Mouse (Mus musculus): ENCODE results near the gene Phpt1.
"Not testable (repeated sequence)": the region's sequence is repeated elsewhere in the genome, so short reads cannot be mapped to it uniquely, and the experiment has no call there.

The Phpt1 gene

DNA sequence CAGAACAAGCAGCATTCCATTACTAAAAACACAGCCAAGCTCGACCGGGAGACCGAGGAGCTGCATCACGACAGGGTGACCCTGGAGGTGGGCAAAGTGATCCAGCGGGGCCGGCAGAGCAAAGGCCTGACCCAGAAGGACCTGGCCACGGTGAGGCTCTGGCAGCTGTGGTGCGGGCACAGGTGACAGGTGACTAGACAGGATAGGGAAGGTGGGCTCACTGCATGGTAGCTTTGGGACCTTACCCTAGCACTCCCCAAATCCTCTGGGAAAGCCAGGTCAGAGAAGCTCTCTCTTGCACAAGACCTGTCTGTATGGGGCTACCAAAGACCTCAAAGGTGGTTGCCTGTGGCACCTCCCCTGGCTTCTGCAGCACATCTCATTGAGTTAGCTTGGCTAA is 14.5 kb downstream of the Phpt1 start:
- no peak for DNase-seq (ENCODE audit: low spot score in 2 of 2)

DNA sequence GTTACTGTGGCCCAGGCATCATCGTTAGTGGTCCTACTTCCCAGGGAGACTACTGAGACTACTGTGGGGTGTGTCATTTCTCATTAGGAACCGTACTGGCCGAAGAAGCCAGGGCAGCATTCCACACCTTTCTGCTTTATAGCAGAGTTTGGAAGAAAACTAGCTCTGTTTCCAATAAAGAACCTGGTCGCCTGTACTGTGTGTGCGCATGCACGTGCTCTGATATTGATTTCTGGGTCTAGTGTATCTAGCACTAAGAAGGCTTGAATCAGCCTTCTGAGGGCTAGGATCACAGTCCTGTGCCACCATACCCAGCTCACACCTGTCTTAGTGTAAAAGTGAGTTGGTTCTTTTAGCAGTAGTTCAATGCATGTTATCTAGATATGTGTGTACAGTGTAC is 16.2 kb downstream of the Phpt1 start:
- DNase-seq (ENCODE audit: low spot score in 2 of 2) = no peak

DNA sequence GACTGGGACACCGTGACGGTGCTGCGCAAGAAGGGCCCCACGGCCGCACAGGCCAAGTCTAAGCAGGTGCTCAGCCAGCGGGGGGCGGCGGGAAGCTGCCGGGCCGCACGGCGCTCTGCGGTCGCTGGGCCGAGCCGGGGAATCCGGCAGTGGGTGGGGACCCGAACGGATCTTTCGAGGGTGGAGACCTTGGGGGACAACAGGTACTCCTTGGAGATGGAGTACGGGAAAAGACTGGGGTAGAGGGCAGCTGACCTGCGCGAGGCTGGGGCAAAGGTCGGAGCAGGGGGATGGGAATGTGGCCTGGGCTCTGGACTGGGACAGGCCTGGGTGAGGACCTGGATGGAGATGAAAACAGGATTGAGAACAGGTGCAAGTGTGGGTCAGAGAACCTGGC is 17.1 kb downstream of the Phpt1 start:
- no peak for DNase-seq (ENCODE audit: low spot score in 2 of 2)

DNA sequence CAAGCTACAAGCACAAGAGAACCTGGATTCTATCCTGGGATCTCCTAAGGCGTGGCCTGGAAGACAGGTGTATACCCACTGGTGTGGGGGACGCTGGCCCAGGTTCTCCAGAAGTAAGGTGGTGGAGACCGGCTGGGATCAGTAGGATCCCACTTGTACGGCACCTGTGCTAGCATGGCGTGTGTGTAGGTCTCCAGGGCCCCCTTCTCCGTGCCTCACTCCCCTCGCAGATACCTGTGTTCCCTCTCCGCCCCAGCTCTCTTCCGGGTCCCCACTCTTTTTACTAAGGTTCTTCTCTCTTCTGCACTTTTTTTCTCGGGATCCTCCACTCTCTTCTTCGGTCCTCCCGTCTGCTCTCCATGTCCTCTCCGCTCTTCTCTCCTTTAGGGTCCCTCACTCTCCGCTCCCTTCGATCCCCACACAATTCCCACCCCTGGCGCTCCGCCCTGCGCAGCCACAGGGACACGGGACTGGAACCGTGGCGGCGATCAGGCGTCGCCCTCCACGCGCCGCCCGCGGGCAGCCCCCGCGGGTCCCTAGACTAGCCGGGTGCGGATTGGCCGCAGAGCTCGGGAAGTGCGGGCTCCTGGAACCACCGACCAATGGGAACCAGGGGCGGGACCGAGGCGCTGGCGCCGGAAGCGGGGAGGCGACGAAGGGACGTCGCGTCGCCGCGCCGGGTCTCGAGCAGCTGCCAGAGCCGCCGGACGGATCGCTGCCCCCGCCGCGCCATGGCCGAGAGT is 17.6 kb downstream of the Phpt1 start, which contains the start of gene Edf1:
Gene Edf1, plus strand, starts transcription at position 627 of the 743 bp plus-strand sequence.
- peak; percentile 97 to 98 for DNase-seq (ENCODE audit: low spot score in 2 of 2)

DNA sequence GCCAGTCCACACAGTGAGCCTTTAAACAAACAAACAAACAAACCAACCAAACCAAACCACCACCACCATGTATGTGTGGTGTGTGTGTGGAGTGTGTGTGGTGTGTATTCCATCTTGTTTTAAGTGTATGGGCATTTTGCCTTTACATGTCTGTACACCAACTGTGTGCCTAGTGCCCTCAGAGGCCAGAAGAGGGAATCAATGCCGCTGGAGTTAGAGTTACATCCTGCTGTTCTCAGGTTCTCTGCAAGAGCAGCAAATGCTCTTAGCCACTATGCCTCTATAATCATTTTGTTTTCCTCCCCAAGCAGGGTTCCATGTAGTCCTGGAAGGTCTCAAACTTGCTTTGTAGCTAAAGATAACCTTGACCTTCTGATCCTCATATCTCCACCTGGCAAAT is 18.7 kb downstream of the Phpt1 start:
- no peak for DNase-seq (ENCODE audit: low spot score in 2 of 2)

DNA sequence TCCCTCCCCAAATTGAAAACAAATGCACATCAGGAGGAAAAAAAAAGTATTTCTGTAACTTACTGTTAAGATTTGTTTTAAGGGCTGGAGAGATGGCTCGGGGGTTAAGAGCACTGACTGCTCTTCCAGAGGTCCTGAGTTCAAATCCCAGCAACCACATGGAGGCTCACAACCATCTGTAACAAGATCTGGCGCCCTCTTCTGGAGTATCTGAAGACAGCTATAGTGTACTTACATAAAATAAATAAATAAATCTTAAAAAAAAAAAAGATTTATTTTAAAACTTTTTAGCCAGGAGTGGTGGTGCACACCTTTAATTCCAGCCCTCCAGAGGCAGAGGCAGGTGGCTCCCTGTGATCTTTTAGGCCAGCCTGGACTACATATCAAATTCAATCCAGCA is 19.5 kb downstream of the Phpt1 start:
- not testable (repeated sequence) for DNase-seq (ENCODE audit: low spot score in 2 of 2)

DNA sequence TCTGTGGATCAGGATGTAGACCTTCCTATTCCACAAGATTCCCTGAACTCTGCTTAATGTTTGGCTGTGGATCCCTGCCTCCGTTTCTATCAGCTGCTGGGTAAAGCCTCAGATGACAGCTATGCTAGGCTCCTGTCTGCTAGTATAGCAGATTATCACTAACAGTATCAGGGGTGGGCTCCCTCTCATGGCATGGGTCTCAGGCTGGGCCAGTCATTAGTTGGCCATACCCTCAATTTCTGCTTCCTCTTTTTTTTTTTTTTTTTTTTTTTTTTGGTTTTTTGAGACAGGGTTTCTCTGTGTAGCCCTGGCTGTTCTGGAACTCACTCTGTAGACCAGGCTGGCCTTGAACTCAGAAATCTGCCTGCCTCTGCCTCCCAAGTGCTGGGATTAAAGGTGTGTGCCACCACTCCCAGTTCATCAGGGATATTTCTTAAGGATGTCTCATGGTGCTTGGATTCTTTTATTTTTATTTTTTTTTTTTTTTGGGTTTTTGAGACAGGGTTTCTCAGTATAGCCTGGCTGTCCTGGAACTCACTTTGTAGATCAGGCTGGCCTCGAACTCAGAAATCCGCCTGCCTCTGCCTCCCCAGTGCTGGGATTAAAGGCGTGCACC is 21.7 kb downstream of the Phpt1 start:
- not testable (repeated sequence) for DNase-seq (ENCODE audit: low spot score in 2 of 2)

DNA sequence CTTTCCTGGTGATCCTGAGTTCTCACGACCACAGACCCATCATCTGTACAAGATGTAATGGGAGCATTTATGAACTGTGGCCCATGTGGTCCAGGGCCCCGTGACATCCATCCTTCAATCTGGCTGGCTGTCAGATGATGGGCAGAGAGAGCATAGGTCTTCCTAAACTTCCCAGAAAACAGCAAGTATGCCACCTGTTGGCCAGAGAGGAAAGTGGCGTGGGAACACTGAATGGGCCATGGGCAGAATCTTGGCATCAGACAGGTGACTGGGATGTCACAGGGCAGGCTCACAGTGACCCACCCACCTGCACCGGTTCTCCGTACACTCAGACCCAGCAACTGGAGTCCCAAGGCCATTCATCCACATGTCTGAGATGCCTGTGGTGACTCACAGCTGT is 23.8 kb downstream of the Phpt1 start:
- DNase-seq (ENCODE audit: low spot score in 2 of 2) = peak; percentile 46 to 56

DNA sequence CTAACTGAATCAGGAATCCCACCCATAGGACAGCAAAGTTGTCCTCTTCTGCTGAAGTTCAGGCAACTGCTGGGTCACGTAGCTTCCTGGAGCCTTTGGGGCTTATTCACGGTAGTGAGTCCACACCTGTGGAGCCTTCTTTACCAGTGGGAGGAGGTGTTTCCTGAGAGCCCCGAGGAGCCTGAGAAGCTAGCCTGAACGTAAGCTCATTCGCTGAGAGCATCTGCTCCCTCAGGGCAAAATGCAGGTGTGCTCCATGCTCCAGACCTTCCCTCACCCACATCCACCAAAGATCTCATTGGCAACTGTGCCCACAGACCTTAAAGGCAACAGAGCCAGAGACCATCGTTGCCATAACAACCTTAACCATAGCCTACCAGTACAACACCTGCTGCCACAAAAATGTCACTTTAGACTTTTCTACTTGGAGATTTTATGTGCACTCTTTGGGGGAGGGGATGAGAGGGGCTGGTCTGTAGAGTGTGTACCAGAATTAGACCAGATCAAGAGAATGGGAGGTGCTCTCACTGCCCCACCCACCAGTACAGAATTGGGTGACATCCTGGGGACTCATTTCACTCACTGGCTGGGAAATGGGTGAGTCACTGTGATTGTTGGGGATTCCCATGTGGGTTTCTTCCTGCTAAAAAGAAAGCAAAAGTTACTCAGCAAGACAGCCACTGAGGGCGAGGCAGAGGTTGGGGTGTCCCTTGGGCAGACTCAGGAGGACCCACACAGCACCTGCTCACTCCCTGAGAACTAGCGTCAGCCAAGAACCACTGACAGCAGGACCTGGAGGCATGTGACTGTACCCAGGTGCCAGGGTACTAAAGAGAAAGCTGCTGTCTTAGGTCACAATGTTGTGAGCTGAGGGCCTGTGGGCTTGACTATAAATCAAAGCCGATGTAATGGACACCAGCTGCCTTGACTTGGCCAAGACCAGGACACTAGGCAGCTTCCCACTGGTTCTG is 25.7 kb downstream of the Phpt1 start:
- DNase-seq (ENCODE audit: low spot score in 2 of 2) = no peak

DNA sequence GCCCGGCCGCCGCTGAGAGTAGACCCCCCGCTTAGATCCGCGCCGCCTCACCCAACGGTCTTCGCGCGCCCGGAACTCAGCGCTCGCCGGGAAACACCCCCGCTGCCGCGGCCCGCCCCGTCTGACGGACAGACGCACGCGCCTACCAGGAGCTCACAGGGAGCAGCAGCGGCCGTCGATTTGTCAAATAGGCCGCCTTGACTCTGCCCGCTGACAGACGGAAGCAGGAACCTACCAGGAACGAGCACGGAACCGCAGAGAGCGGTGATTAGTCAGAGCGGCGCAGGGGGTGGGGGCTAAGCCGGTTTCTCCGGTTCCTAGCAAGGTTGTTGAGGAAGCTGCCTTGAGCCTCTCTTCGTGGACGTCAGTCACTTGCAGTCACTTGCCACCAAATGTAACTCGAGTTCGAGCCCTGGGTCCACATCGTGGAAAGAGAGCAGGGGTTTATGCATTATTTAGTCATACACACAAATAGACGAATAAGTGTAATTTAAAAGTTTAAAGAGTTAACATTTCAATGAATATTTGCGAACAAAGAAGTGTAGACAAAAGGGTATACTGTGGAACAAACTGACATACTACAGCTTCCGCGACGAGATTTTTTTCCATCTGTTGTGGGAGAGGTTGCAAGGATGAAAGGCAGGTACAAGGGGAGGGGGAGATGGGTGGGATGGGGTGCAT is 28.1 kb downstream of the Phpt1 start, which contains the start of gene Traf2:
Gene Traf2, minus strand, starts transcription at position 130 of the 681 bp plus-strand sequence.
- DNase-seq (ENCODE audit: low spot score in 2 of 2) = peak; percentile 99 to 100

DNA sequence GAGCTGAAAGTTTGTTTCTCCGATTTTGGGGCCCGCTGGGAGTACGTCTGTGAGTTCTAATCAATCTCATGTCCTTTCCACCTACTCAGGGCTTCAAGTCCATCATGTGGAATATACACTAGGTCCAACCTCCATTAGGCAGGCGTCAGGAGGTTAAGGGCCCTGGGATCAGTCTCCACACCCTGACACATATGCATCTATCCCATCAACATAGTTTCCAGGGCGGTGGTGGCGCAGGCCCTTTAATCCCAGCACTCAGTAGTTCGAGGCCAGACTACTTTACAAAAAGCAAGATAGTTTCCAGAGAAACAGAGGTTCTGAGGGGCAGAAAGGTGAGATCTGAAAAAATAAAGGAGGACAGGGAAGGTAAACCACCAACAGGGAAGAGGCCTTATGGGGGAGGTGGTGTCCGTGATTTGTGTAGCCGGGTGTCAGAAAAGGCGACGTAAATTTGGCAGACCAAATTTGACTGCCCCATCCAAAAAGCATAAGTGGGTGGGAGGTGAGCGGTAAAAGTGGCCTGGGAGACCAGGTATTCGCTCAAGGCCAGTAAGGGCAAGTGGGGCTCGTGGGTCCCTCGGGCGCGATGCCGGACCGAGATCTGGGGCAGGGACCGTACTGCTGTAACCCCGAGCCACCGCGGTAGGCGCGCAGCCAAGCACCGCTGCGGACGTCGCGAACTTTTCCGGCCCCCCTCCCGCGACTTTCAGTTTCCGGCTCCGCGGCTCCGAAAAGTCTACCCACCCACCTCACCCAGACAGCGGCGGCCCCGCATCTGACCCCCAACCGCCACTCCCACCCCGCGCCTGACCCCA is 28.8 kb downstream of the Phpt1 start:
- DNase-seq (ENCODE audit: low spot score in 2 of 2) = no peak

DNA sequence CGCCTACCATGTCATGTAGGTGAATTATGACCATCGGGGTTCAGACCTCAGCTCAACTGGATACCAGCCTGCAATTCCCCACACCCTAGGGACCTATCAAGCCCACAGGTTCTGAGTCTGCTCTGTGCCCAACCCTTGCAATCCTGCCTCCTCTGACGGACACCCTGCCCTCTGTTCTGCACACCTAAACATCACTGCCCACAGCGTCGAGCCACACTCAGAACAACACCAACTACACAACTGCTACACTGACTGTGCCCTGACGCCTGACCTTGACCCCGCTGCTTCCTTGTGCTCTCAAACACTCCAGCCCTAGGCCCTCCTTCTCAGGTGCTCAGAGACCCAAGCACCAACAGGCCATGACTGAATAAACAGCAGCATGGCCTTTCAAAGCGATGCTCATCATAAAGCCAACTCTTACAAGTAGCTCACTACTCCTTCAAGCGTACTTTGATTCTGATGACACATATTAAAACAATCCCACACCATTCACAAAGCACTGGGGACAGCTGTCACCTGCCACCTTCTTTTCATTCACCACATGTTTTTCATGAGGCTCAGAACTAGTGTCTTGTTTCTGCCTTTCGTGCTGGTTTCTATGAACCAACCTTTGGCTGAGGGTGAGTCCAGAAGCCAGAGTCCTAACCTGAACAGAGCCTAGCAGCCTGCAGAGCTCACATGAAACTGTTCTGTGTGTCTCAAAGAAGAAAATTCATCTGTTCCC is 33.2 kb downstream of the Phpt1 start:
- no peak for DNase-seq (ENCODE audit: low spot score in 2 of 2)

DNA sequence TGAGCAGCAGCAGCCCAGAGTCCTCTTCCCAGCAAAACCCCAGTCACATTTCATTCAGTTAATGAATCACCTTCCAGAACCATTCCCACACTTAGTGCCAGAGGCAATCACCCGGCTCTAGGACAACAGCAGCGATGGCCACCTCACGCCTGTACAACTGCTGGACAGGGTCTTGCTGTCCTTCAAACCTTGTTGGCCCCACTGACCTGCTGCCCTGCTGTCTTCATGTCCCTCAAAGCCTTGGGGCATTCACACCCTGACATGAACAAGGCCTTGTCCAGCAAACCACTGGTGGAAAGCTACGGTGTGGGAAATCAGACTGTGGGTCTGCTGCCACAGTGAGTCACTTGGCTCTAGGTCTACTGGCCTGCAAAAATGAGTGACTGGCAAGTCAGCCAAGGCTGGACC is 34.5 kb downstream of the Phpt1 start:
- DNase-seq (ENCODE audit: low spot score in 2 of 2) = no peak

DNA sequence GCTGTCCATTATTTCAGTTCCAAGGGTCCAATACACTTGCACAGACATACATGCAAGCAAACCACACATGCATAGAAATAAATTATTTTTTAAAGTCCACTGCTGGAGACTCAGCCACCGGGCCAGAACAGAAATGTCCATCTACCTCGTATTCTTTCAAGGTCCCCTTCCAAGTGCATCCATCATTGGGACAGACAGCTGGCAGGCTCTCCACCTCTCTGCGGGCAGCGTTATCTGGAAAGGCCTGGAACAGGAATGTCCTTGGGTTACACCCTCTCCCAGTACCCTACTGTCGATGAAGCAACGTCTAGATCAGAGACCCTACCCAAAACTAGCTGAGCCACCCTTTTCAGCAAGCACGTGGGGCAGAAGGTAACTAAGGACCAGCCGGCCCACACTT is 38.5 kb downstream of the Phpt1 start:
- no peak for DNase-seq (ENCODE audit: low spot score in 2 of 2)

DNA sequence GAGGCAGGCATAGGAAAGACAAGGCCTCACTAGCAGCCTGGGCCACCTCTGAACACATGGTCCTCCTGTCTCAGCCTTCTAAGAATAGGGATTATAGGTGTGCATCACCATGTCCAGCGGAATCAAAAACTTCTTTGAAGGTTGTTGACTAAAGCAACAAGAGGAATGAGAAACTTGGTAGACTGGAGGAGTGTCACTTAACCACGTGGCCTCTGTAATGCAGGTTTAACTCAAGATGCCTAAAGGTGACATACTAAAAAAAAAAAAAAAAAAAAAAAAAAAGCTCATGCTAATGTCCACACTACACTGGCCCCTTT is 40.2 kb downstream of the Phpt1 start:
- DNase-seq (ENCODE audit: low spot score in 2 of 2) = no peak

DNA sequence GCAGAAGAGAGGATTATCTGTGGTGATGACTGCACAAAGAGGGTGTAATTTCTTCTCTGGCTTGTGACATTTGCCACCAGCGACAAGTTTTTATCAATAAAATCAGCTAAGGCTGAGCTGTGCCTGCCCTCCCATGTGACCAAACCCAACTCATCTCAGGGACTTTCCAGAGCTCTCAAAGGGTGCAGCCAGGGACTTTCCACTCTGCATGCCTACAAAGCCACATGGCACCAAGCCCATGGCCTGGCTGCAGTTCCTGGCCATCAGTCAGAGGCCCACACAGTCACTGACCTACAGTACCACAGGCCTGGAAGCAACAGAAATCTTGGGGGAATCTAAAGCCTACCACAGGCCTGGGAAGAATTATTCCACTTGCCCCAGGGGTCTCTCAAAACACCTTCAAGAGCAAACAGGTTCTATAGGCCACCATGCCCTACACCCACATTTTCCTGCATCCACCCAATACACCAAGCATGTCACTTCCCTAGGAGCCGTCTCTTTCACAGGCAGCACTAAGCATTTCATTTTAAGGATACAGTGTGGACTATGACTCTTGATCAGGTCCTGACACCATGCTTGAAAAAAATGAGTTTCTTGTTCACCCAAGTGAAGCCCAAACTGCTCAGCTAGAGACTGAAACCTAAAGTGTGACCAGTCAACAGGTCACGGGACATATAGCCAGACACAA is 40.7 kb downstream of the Phpt1 start:
- peak; percentile 53 to 55 for DNase-seq (ENCODE audit: low spot score in 2 of 2)

DNA sequence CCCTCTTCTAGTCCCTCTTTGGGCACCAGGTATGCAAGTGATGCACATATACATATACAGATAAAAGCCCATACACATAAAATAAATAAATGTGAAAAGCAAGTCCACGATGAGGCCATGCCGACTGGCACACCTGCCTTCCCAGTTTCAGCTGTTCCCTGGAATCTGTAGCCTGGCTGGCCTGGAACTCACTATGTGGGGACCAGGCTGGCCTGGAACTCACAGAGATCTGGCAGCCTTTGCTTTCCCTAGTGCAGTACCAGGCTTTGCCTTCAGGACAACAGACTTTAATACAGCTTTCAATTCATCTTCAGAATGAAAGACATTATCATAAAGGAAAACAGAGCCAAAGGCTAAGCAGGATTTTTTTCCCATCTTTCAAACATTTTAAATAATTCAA is 41.3 kb downstream of the Phpt1 start:
- DNase-seq (ENCODE audit: low spot score in 2 of 2) = no peak

DNA sequence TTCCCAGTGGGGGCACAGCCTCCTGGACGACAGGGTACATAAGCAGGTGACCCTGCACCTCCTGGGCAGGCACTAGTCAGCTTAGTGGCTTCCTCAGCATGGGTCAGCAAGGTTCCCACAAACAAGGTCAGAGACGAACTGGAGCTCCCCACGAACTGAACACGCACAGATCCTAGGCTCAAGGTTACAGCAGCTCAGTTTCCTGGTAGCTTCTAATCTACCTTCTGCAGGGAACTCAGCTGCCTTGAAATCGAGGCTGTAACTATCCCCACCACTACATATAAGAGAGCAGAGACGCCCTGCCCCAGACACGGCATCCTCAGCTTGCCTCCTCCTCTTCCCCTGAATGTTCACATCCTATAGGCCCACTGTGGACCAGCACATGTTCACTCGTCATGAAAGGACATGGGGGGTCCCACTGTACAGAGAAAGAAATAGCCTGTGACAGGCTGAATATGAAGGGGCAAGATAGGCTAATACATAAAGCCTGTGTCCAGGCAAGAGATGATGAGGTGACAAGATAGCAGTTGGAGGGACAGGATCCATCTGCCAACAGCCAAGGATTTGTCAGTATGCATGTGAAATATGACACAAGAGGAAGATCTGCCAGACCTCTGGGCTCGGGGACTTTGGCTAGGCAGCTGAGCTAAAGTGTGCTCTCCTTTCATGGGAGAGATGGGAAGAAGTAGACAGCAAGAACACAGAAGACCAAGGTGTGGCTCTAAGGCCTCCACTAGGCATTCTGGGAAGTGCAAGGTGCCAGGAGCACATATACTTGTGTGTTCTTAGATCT is 48.3 kb downstream of the Phpt1 start:
- DNase-seq (ENCODE audit: low spot score in 2 of 2) = no peak
